In genomic region chr10:112926961-112927360, GRCm38 (mm10) we compare ENCODE assay signal across 9 mouse cellular contexts. TPM values are rescaled to one million over a fixed set of nuclear protein-coding genes. Genes with fewer than 3 reads are reported as not detected.
DNase-seq lines count a peak whose midpoint lies in the region; ATAC-seq and TF ChIP-seq lines count a peak whose summit lies in the region.
"Had no signal": no experiment of that assay in that cellular context is flagged by ENCODE, and none has a peak within 500 bp of the region (broad histone marks: within the 10 kb centered on the region; RNA-seq: fewer than 3 reads in every experiment).

No protein-coding gene starts in this region.

- intact Hi-C loops in left cerebral cortex, postnatal 25 days (cut with DNase I): no loop called here

- no peak for TF ChIP-seq CTCF in cerebellum, adult 2 months (IDR thresholded peaks at IDR 0.05; ENCODE audit: borderline replicate concordance, insufficient read depth, low read depth, low read length)
- TF ChIP-seq CTCF in G1E (IDR thresholded peaks at IDR 0.05; ENCODE audit: low read depth, low read length): no peak

- no peak for TF ChIP-seq POLR2A in cerebellum, adult 2 months (IDR thresholded peaks at IDR 0.05; ENCODE audit: borderline replicate concordance, insufficient read depth, low read length)

- H3K4me2 ChIP-seq in hindbrain, embryonic 13.5 days: peak overlapping the region; percentile 68

- H3K27ac ChIP-seq in cerebellum, adult 2 months (ENCODE audit: insufficient read depth, low read length): no peak overlapping the region
- no peak overlapping the region for H3K27ac ChIP-seq in hindbrain, embryonic 13.5 days
- no peak overlapping the region for H3K27ac ChIP-seq in midbrain, embryonic 10.5 days (replicated peaks)

- H3K9ac ChIP-seq in hindbrain, embryonic 13.5 days: peak overlapping the region; percentile 99; the same call in 1 of the 2 replicates

- H3K4me3 ChIP-seq in cerebellum, adult 2 months (replicated peaks; ENCODE audit: insufficient read depth, low read depth, low read length): peak overlapping the region; percentile 7
- peak overlapping the region; percentile 88; the same call in 1 of the 2 replicates for H3K4me3 ChIP-seq in G1E (ENCODE audit: low read depth, low read length)
- peak overlapping the region; percentile 88 for H3K4me3 ChIP-seq in hindbrain, embryonic 13.5 days
- H3K4me3 ChIP-seq in midbrain, embryonic 10.5 days: peak overlapping the region; percentile 86

- ATAC-seq in G1E (ENCODE audit: extremely low read depth, insufficient number of reproducible peaks, low FRiP score, poor library complexity, severe bottlenecking): no peak
- no peak for ATAC-seq in hindbrain, embryonic 13.5 days (ENCODE audit: low FRiP score)
- ATAC-seq in inflammation-experienced regulatory T-cells, adult 6 months: no peak

- peaks cover 5% of the 10 kb centered on the region for H3K4me1 ChIP-seq in cerebellum, adult 2 months (ENCODE audit: control insufficient read depth, insufficient read depth, low read length)
- H3K4me1 ChIP-seq in G1E (ENCODE audit: insufficient read depth, low read depth, low read length): peaks cover 36% of the 10 kb centered on the region
- H3K4me1 ChIP-seq in hindbrain, embryonic 13.5 days (replicated peaks): peaks cover 31% of the 10 kb centered on the region
- H3K4me1 ChIP-seq in midbrain, embryonic 10.5 days: peaks cover 35% of the 10 kb centered on the region

- H3K36me3 ChIP-seq in G1E (replicated peaks): peaks cover 24% of the 10 kb centered on the region
- peaks cover 31% of the 10 kb centered on the region for H3K36me3 ChIP-seq in hindbrain, embryonic 13.5 days
- peaks cover 55% of the 10 kb centered on the region for H3K36me3 ChIP-seq in midbrain, embryonic 10.5 days

- no peaks in the 10 kb centered on the region for H3K9me3 ChIP-seq in G1E (replicated peaks)
- no peaks in the 10 kb centered on the region for H3K9me3 ChIP-seq in hindbrain, embryonic 13.5 days
- H3K9me3 ChIP-seq in midbrain, embryonic 10.5 days (replicated peaks): peaks cover 4% of the 10 kb centered on the region; the same call in 1 of the 2 replicates

- no peaks in the 10 kb centered on the region for H3K27me3 ChIP-seq in cerebellum, adult 2 months (ENCODE audit: control insufficient read depth, insufficient read depth, low read length)
- no peaks in the 10 kb centered on the region for H3K27me3 ChIP-seq in G1E (ENCODE audit: insufficient read depth, low read length)
- H3K27me3 ChIP-seq in hindbrain, embryonic 13.5 days: no peaks in the 10 kb centered on the region
- H3K27me3 ChIP-seq in midbrain, embryonic 10.5 days (ENCODE audit: low read depth, poor library complexity, severe bottlenecking): no peaks in the 10 kb centered on the region

- DNase-seq in cerebellum, adult 2 months: no peak
- no peak for DNase-seq in cerebellum, adult 8-10 months
- DNase-seq in G1E (ENCODE audit: low spot score): no peak
- DNase-seq in midbrain, embryonic 10.5 days (ENCODE audit: low spot score): no peak
- no peak for DNase-seq in adrenal gland, postnatal 10 days
- no peak for DNase-seq in left cerebral cortex, postnatal 25 days (ENCODE audit: low spot score in 2 of 2)
- DNase-seq: right cerebral cortex, postnatal 25 days had no signal

RNA-seq across cellular contexts. Expression of gene Atxn7l3b, which starts 1.8 kb away (rescaled TPM):
- 77.6 and 78.3 TPM in 2 replicates for polyA plus RNA-seq in cerebellum, adult 2 months (2012; rRNA removed)
- total RNA-seq in G1E (2014; fragmentation: Nextera tagmentation) (69.5 and 78.0 TPM in 2 replicates), G1E (2017) (81.0 and 88.8 TPM in 2 replicates)
- 33.9 and 35.4 TPM in 2 replicates for polyA plus RNA-seq in G1E (2012)
- polyA plus RNA-seq in hindbrain, embryonic 13.5 days (2015; fragmentation: Nextera tagmentation; extraction: Ambion mirVana): 435 and 450 TPM in 2 replicates
- 218 and 233 TPM in 2 replicates for polyA plus RNA-seq in midbrain, embryonic 10.5 days (2016; fragmentation: Nextera tagmentation; extraction: Ambion mirVana)
- total RNA-seq in adrenal gland, postnatal 10 days (2021): 10 to 100 TPM; 96.8 to 97.7 TPM
- 10 to 100 TPM; 27.8 to 40.8 (median 30.6) TPM for polyA plus RNA-seq in inflammation-experienced regulatory T-cells, adult 6 months (2017; shearing (Covaris generic))
- total RNA-seq in left cerebral cortex, postnatal 25 days (2021): 100 to 1,000 TPM; 224 to 228 TPM

Comparison
In these comparisons a context has a peak if more than half of its experiments do, and no peak if none do; other contexts are left out.
1. H3K4me3 ChIP-seq: peak in every context shown above with its lines; median percentile 88 in G1E; 88 in hindbrain, embryonic 13.5 days; 86 in midbrain, embryonic 10.5 days; 7 in cerebellum, adult 2 months.